Mouse (Mus musculus): ENCODE data around the gene Cacnb2. TPM values are rescaled to one million over a fixed set of nuclear protein-coding genes. Genes with fewer than 3 reads are reported as not detected.

Gene Cacnb2
- 10 to 100 TPM; 55.3 to 84.1 TPM for total RNA-seq (2021)

GRCm38 (mm10) chr2:14602788-14603187 is at the start of gene Cacnb2:
Cacnb2 (plus strand) TSS chr2:14603088.
- intact Hi-C loops (cut with DNase I) = no loop called here
- DNase-seq = no peak

GRCm38 (mm10) chr2:14568020-14568419 is 34.9 kb upstream of the Cacnb2 start:
- intact Hi-C loops (cut with DNase I) = no loop called here
- no peak for DNase-seq

GRCm38 (mm10) chr2:14571300-14571699 is 31.6 kb upstream of the Cacnb2 start:
- DNase-seq = no peak
- intact Hi-C loops (cut with DNase I) = no loop called here

GRCm38 (mm10) chr2:14589541-14589940 is 13.3 kb upstream of the Cacnb2 start:
- no peak for DNase-seq
- intact Hi-C loops (cut with DNase I) = no loop called here

- intact Hi-C loops (cut with DNase I) = no loop called here
- DNase-seq = no peak
Measured at GRCm38 (mm10) chr2:14597909-14598563, 4.9 kb upstream of the Cacnb2 start.

- intact Hi-C loops (cut with DNase I) = loop anchor here (1.0 to 2.0 kb wide), 2 partner anchors 49 to 73 kb away; no protein-coding TSS in a partner anchor
- peak; percentile 52 to 73 for DNase-seq
Measured at GRCm38 (mm10) chr2:14603784-14604781, 1.2 kb downstream of the Cacnb2 start.

GRCm38 (mm10) chr2:14604791-14605190 is 1.9 kb downstream of the Cacnb2 start:
- DNase-seq = peak; percentile 18 to 39
- intact Hi-C loops (cut with DNase I) = loop anchor here (1.0 to 2.0 kb wide), 2 partner anchors 48 to 73 kb away; no protein-coding TSS in a partner anchor

- intact Hi-C loops (cut with DNase I) = loop anchor here (2.0 kb wide), 1 partner anchor 48 kb away; no protein-coding TSS in a partner anchor
- no peak for DNase-seq
Measured at GRCm38 (mm10) chr2:14605207-14605606, 2.3 kb downstream of the Cacnb2 start.

- peak in 1 of 2 experiments; percentile 23 for DNase-seq
- intact Hi-C loops (cut with DNase I) = no loop called here
Measured at GRCm38 (mm10) chr2:14608606-14609005, 5.7 kb downstream of the Cacnb2 start.

- intact Hi-C loops (cut with DNase I) = no loop called here
- DNase-seq = no peak
Measured at GRCm38 (mm10) chr2:14612705-14613104, 9.8 kb downstream of the Cacnb2 start.

GRCm38 (mm10) chr2:14616361-14616760 is 13.5 kb downstream of the Cacnb2 start:
- intact Hi-C loops (cut with DNase I) = no loop called here
- DNase-seq = no peak

GRCm38 (mm10) chr2:14620120-14620853 is 17.4 kb downstream of the Cacnb2 start:
- no peak for DNase-seq

GRCm38 (mm10) chr2:14620891-14621290 is 18.0 kb downstream of the Cacnb2 start:
- intact Hi-C loops (cut with DNase I) = no loop called here
- DNase-seq = no peak

More at GRCm38 (mm10) chr2:14620120-14620853, 17.4 kb downstream of the Cacnb2 start:
- intact Hi-C loops (cut with DNase I) = no loop called here

- intact Hi-C loops (cut with DNase I) = no loop called here
- DNase-seq = no peak
Measured at GRCm38 (mm10) chr2:14623820-14624219, 20.9 kb downstream of the Cacnb2 start.

- intact Hi-C loops (cut with DNase I) = no loop called here
- DNase-seq = no peak
Measured at GRCm38 (mm10) chr2:14629814-14630492, 27.1 kb downstream of the Cacnb2 start.

- DNase-seq = peak in 1 of 2 experiments; percentile 7
Measured at GRCm38 (mm10) chr2:14631590-14631989, 28.7 kb downstream of the Cacnb2 start.

GRCm38 (mm10) chr2:14633202-14633601 is 30.3 kb downstream of the Cacnb2 start:
- DNase-seq = no peak
- intact Hi-C loops (cut with DNase I) = no loop called here

More at GRCm38 (mm10) chr2:14631590-14631989, 28.7 kb downstream of the Cacnb2 start:
- intact Hi-C loops (cut with DNase I) = no loop called here

GRCm38 (mm10) chr2:14639266-14639665 is 36.4 kb downstream of the Cacnb2 start:
- intact Hi-C loops (cut with DNase I) = no loop called here
- no peak for DNase-seq

GRCm38 (mm10) chr2:14639877-14640276 is 37.0 kb downstream of the Cacnb2 start:
- intact Hi-C loops (cut with DNase I) = no loop called here
- no peak for DNase-seq

- intact Hi-C loops (cut with DNase I) = no loop called here
Measured at GRCm38 (mm10) chr2:14641040-14641439, 38.2 kb downstream of the Cacnb2 start.

More at GRCm38 (mm10) chr2:14641040-14641439, 38.2 kb downstream of the Cacnb2 start:
- peak in 1 of 2 experiments; percentile 14 for DNase-seq

Measured in heart, postnatal 36 days (tissue).